24 mouse cellular contexts compared by ENCODE assay signal in the genomic region with DNA sequence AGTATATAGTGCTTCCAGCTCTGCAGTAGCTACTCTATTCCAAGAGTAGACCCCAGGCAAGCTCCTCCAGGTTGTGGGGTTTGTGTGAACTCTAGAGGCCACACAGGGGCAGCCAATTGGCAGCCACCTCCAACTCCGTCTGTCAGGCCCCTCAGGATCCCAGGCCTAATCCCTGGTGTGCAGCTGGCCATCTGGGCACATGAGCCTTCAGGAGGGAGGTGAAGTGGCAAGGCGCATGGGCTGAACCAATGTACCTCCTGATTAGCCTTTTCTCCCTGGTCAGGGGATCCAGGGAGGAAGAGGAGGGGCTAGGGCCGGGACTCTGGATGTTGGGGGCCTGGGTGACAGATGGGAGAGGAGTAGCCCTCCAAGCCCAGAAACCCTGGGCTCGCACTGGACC. TPM values are rescaled to one million over a fixed set of nuclear protein-coding genes. Genes with fewer than 3 reads are reported as not detected.
DNase-seq lines count a peak whose midpoint lies in the region; ATAC-seq lines count a peak whose summit lies in the region.
"Had no signal": no experiment of that assay in that cellular context is flagged by ENCODE, and none has a peak within 500 bp of the region (broad histone marks: within the 10 kb centered on the region; RNA-seq: fewer than 3 reads in every experiment).

No protein-coding gene starts in this region.

- no peaks in the 10 kb centered on the region for H3K9me3 ChIP-seq in hindbrain, embryonic 16.5 days (ENCODE audit: control insufficient read depth, low read length)
- H3K9me3 ChIP-seq in hindbrain, embryonic 13.5 days: no peaks in the 10 kb centered on the region
- no peaks in the 10 kb centered on the region for H3K9me3 ChIP-seq in midbrain, embryonic 10.5 days (replicated peaks)
- H3K9me3 ChIP-seq in midbrain, embryonic 11.5 days (ENCODE audit: control insufficient read depth, low read length): no peaks in the 10 kb centered on the region
- H3K9me3 ChIP-seq: embryonic facial prominence, embryonic 12.5 days; forebrain, embryonic 12.5 days; heart, embryonic 12.5 days; hindbrain, embryonic 15.5 days; kidney, embryonic 15.5 days; megakaryocyte, embryonic 14.5 days had no signal

- 0 out of 2 replicates have a peak, but pooled peaks have one; percentile 27 for ATAC-seq in hindbrain, embryonic 16.5 days
- no peak for ATAC-seq in hindbrain, embryonic 13.5 days (ENCODE audit: low FRiP score)
- no peak for ATAC-seq in midbrain, embryonic 11.5 days (ENCODE audit: low FRiP score)
- ATAC-seq: intestine, postnatal 0 days had no signal

- no peak overlapping the region for H3K4me3 ChIP-seq in hindbrain, embryonic 16.5 days (ENCODE audit: low read length)
- H3K4me3 ChIP-seq in hindbrain, embryonic 13.5 days: no peak overlapping the region
- no peak overlapping the region for H3K4me3 ChIP-seq in midbrain, embryonic 10.5 days
- H3K4me3 ChIP-seq in midbrain, embryonic 11.5 days (ENCODE audit: low read depth, low read length): no peak overlapping the region
- H3K4me3 ChIP-seq: embryonic facial prominence, embryonic 12.5 days; forebrain, embryonic 12.5 days; heart, embryonic 12.5 days; hindbrain, embryonic 15.5 days; kidney, embryonic 15.5 days; megakaryocyte, embryonic 14.5 days had no signal

- H3K4me1 ChIP-seq in hindbrain, embryonic 16.5 days (ENCODE audit: control insufficient read depth, insufficient read depth, low read depth, low read length): no peaks in the 10 kb centered on the region
- H3K4me1 ChIP-seq in hindbrain, embryonic 13.5 days (replicated peaks): no peaks in the 10 kb centered on the region
- H3K4me1 ChIP-seq in midbrain, embryonic 10.5 days: peaks cover 15% of the 10 kb centered on the region
- no peaks in the 10 kb centered on the region for H3K4me1 ChIP-seq in midbrain, embryonic 11.5 days (ENCODE audit: control insufficient read depth, insufficient read depth, low read length)
- H3K4me1 ChIP-seq: embryonic facial prominence, embryonic 12.5 days; hindbrain, embryonic 15.5 days; kidney, embryonic 15.5 days had no signal

- no peak overlapping the region for H3K4me2 ChIP-seq in hindbrain, embryonic 16.5 days (ENCODE audit: low read length)
- no peak overlapping the region for H3K4me2 ChIP-seq in hindbrain, embryonic 13.5 days
- no peak overlapping the region for H3K4me2 ChIP-seq in midbrain, embryonic 11.5 days
- H3K4me2 ChIP-seq: embryonic facial prominence, embryonic 12.5 days; forebrain, embryonic 12.5 days; heart, embryonic 12.5 days; hindbrain, embryonic 15.5 days; kidney, embryonic 15.5 days; liver, embryonic 11.5 days had no signal

- H3K9ac ChIP-seq in hindbrain, embryonic 16.5 days (ENCODE audit: low read depth, low read length): no peak overlapping the region
- no peak overlapping the region for H3K9ac ChIP-seq in hindbrain, embryonic 13.5 days
- H3K9ac ChIP-seq in midbrain, embryonic 11.5 days (ENCODE audit: low read length): no peak overlapping the region
- H3K9ac ChIP-seq: embryonic facial prominence, embryonic 12.5 days; forebrain, embryonic 12.5 days; heart, embryonic 12.5 days; hindbrain, embryonic 15.5 days; kidney, embryonic 15.5 days had no signal

- no peaks in the 10 kb centered on the region for H3K36me3 ChIP-seq in hindbrain, embryonic 16.5 days (ENCODE audit: control insufficient read depth, insufficient read depth, low read length)
- no peaks in the 10 kb centered on the region; the same call in 1 of the 2 replicates for H3K36me3 ChIP-seq in hindbrain, embryonic 13.5 days
- H3K36me3 ChIP-seq in midbrain, embryonic 10.5 days: peaks cover 5% of the 10 kb centered on the region; the same call in 1 of the 2 replicates
- no peaks in the 10 kb centered on the region for H3K36me3 ChIP-seq in midbrain, embryonic 11.5 days (ENCODE audit: control insufficient read depth, insufficient read depth, low read length)
- H3K36me3 ChIP-seq: embryonic facial prominence, embryonic 12.5 days; forebrain, embryonic 12.5 days; hindbrain, embryonic 15.5 days; kidney, embryonic 15.5 days had no signal

- WGBS in hindbrain, embryonic 16.5 days: 58% methylated on average over 4 of the region's 4 CpGs
- 55% methylated on average over 4 of the region's 4 CpGs for WGBS in hindbrain, embryonic 13.5 days
- WGBS in midbrain, embryonic 10.5 days: 70% methylated on average over 4 of the region's 4 CpGs
- 56% methylated on average over 4 of the region's 4 CpGs for WGBS in midbrain, embryonic 11.5 days

- H3K27me3 ChIP-seq in hindbrain, embryonic 16.5 days (replicated peaks; ENCODE audit: control insufficient read depth, insufficient read depth, low read length): no peaks in the 10 kb centered on the region
- no peaks in the 10 kb centered on the region for H3K27me3 ChIP-seq in hindbrain, embryonic 13.5 days
- H3K27me3 ChIP-seq in midbrain, embryonic 10.5 days (ENCODE audit: low read depth, poor library complexity, severe bottlenecking): no peaks in the 10 kb centered on the region
- no peaks in the 10 kb centered on the region for H3K27me3 ChIP-seq in midbrain, embryonic 11.5 days (ENCODE audit: control insufficient read depth, insufficient read depth, low read length)
- H3K27me3 ChIP-seq: embryonic facial prominence, embryonic 12.5 days; forebrain, embryonic 12.5 days; heart, embryonic 12.5 days; hindbrain, embryonic 15.5 days; kidney, embryonic 15.5 days; megakaryocyte, embryonic 14.5 days had no signal

- H3K27ac ChIP-seq in hindbrain, embryonic 16.5 days (ENCODE audit: low read depth, low read length): no peak overlapping the region
- no peak overlapping the region for H3K27ac ChIP-seq in hindbrain, embryonic 13.5 days
- H3K27ac ChIP-seq in midbrain, embryonic 10.5 days (replicated peaks): peak overlapping the region; percentile 55
- H3K27ac ChIP-seq in midbrain, embryonic 11.5 days (ENCODE audit: low read depth, low read length): no peak overlapping the region
- H3K27ac ChIP-seq: embryonic facial prominence, embryonic 12.5 days; forebrain, embryonic 12.5 days; hindbrain, embryonic 15.5 days; kidney, embryonic 15.5 days had no signal

- peak; percentile 27 to 36 for DNase-seq in cerebellum, postnatal 14 days
- no peak for DNase-seq in cerebellum, adult 9-11 months
- DNase-seq in midbrain, embryonic 10.5 days (ENCODE audit: low spot score): no peak
- DNase-seq in midbrain, embryonic 11.5 days (ENCODE audit: low spot score, missing footprints): no peak
- peak; percentile 43 for DNase-seq in retina, postnatal 7 days (ENCODE audit: low read depth, low spot score)
- DNase-seq in urinary bladder, adult 18-20 months (ENCODE audit: low spot score in 2 of 2): no peak
- DNase-seq: adrenal gland, postnatal 10 days; cerebellum, adult 2 months; gastrocnemius, postnatal 36 days; heart, postnatal 10 days; kidney, postnatal 36 days; lung, adult 2 months; lung, postnatal 14 days; spleen, adult 18-20 months had no signal

RNA-seq across cellular contexts. Expression of a gene that starts 10.1 kb away (rescaled TPM):
- 57.2 and 66.1 TPM in 2 replicates for polyA plus RNA-seq in hindbrain, embryonic 16.5 days (2015; fragmentation: Nextera tagmentation; extraction: Ambion mirVana)
- polyA plus RNA-seq in hindbrain, embryonic 13.5 days (2015; fragmentation: Nextera tagmentation; extraction: Ambion mirVana): 71.2 and 72.4 TPM in 2 replicates
- 100 and 106 TPM in 2 replicates for polyA plus RNA-seq in midbrain, embryonic 10.5 days (2016; fragmentation: Nextera tagmentation; extraction: Ambion mirVana)
- polyA plus RNA-seq in midbrain, embryonic 11.5 days (2014; fragmentation: Nextera tagmentation; extraction: Ambion mirVana): 84.2 and 91.6 TPM in 2 replicates

Comparison
In these comparisons a context has a peak if more than half of its experiments do, and no peak if none do; other contexts are left out.
1. DNase-seq: peak in cerebellum, postnatal 14 days (2 of 2) and retina, postnatal 7 days (single experiment); none in cerebellum, adult 9-11 months (single experiment), midbrain, embryonic 10.5 days (single experiment), midbrain, embryonic 11.5 days (single experiment) and urinary bladder, adult 18-20 months (0 of 2).